Mouse (Mus musculus) intestine, postnatal 0 days (tissue): ENCODE results near the gene Gm28035. TPM values are rescaled to one million over a fixed set of nuclear protein-coding genes. Genes with fewer than 3 reads are reported as not detected.

ENCODE experiments used
- ATAC-seq: fragments of 200-750 bp; cut with Nextera tagmentation; 2 replicates; pipeline ENCODE4 v1.8.0; 2017; ENCODE audit warnings: mild to moderate bottlenecking, moderate TSS enrichment, moderate library complexity
- H3K27ac ChIP-seq: fragments of 300-500 bp; sonication (generic); 2 replicates; pipeline ENCODE4 v1.5.1; 2014; ENCODE audit warnings: mild to moderate bottlenecking, low read depth, low read length, moderate library complexity
- H3K27me3 ChIP-seq: fragments of 300-500 bp; sonication (generic); replicated peaks from 2 replicates; pipeline ENCODE4 v1.6.1; 2014; ENCODE audit warnings: low read length, mixed read lengths; ENCODE audit not compliant: control insufficient read depth, insufficient read depth
- H3K36me3 ChIP-seq: fragments of 300-500 bp; sonication (generic); 2 replicates; pipeline ENCODE4 v1.6.1; 2014; ENCODE audit warnings: mild to moderate bottlenecking, moderate library complexity; ENCODE audit not compliant: control insufficient read depth, insufficient read depth
- H3K4me1 ChIP-seq: fragments of 300-500 bp; sonication (generic); replicated peaks from 2 replicates; pipeline ENCODE4 v1.6.1; 2014; ENCODE audit warnings: antibody characterized with exemption, low read length, mixed read lengths; ENCODE audit not compliant: control insufficient read depth, insufficient read depth
- H3K4me2 ChIP-seq: fragments of 300-500 bp; sonication (generic); replicated peaks from 2 replicates; pipeline ENCODE4 v1.6.1; 2014; ENCODE audit warnings: low read depth, mild to moderate bottlenecking, moderate library complexity
- H3K4me3 ChIP-seq: fragments of 300-500 bp; sonication (generic); 2 replicates; pipeline ENCODE4 v1.5.1; 2014; ENCODE audit warnings: low read depth, low read length
- H3K9ac ChIP-seq: fragments of 300-500 bp; sonication (generic); 2 replicates; pipeline ENCODE4 v1.6.1; 2014; ENCODE audit warnings: mild to moderate bottlenecking, low read depth, low read length
- H3K9me3 ChIP-seq: fragments of 300-500 bp; sonication (generic); 2 replicates; pipeline ENCODE4 v1.6.1; 2016; ENCODE audit warnings: mixed run types; ENCODE audit not compliant: control insufficient read depth
- CTCF ChIP-seq: sonication (generic); IDR thresholded peaks from 2 replicates; pipeline ENCODE4 v1.5.1; 2016; ENCODE audit warnings: low read depth, mild to moderate bottlenecking, control low read depth, antibody characterized with exemption, moderate library complexity
- WGBS: fragments of 180-500 bp; shearing (Covaris S2); extraction: QIAGEN DNeasy Blood & Tissue Kit; methylation state at CpG from one replicate; pipeline ENCODE4 v1.1.7; 2014; 5-methylcytosine and 5-hydroxymethylcytosine counted together
- polyA plus RNA-seq: library from polyadenylated mRNA; unstranded; fragments of >200 nt; fragmentation: Nextera tagmentation; extraction: Ambion mirVana; gene quantifications from 2 replicates; pipeline ENCODE4 v1.2.1, GENCODE M21; 2015

Gm28035 gene
- polyA plus RNA-seq, 1 experiment from 2014 or later = 0.03 TPM

GRCm38 (mm10) chr2:30236426-30237198 is 3.8 kb upstream of the Gm28035 start:
- TF ChIP-seq CTCF = no peak

GRCm38 (mm10) chr2:30237199-30237880 is 3.0 kb upstream of the Gm28035 start, which contains the start of gene Lrrc8a:
Lrrc8a (plus strand) TSS chr2:30237715.
- H3K36me3 ChIP-seq = peaks cover 18% of the 10 kb centered on the region
- H3K9me3 ChIP-seq = no peaks in the 10 kb centered on the region
- H3K27ac ChIP-seq = peak within 1 kb of the TSS; percentile 93
- TF ChIP-seq CTCF = peak; percentile 78
- H3K4me3 ChIP-seq = peak within 1 kb of the TSS; percentile 93
- H3K27me3 ChIP-seq = no peaks in the 10 kb centered on the region
- peak within 1 kb of the TSS; percentile 92 for H3K9ac ChIP-seq
- under 1% methylated on average over 59 of the region's 67 CpGs for WGBS
- ATAC-seq = peak; percentile 95
- H3K4me2 ChIP-seq = peak within 1 kb of the TSS; percentile 78
- H3K4me1 ChIP-seq = peaks cover 3% of the 10 kb centered on the region; the same call in 1 of the 2 replicates

More at GRCm38 (mm10) chr2:30236426-30237198, 3.8 kb upstream of the Gm28035 start:
- peak overlapping the region; percentile 93 for H3K27ac ChIP-seq
- H3K27me3 ChIP-seq = no peaks in the 10 kb centered on the region
- no peak for ATAC-seq
- peak overlapping the region; percentile 93 for H3K4me3 ChIP-seq
- peaks cover 3% of the 10 kb centered on the region; the same call in 1 of the 2 replicates for H3K4me1 ChIP-seq
- H3K9ac ChIP-seq = peak overlapping the region; percentile 92
- H3K9me3 ChIP-seq = no peaks in the 10 kb centered on the region
- H3K36me3 ChIP-seq = peaks cover 11% of the 10 kb centered on the region
- peak overlapping the region; percentile 78 for H3K4me2 ChIP-seq
- 2% methylated on average over 18 of the region's 18 CpGs for WGBS

GRCm38 (mm10) chr2:30237881-30238280 is 2.5 kb upstream of the Gm28035 start:
- Histone ChIP-seq H3K4me3 (peak overlapping the region; percentile 93), H3K9ac (peak overlapping the region; percentile 92), H3K27me3 (no peaks in the 10 kb centered on the region), H3K4me1 (peaks cover 9% of the 10 kb centered on the region), H3K27ac (peak overlapping the region; percentile 93), H3K36me3 (peaks cover 24% of the 10 kb centered on the region), H3K4me2 (peak overlapping the region; percentile 78), H3K9me3 (no peaks in the 10 kb centered on the region)
- peak; percentile 76 for ATAC-seq
- no peak for TF ChIP-seq CTCF
- under 1% methylated on average over 26 of the region's 42 CpGs for WGBS

- no peak for TF ChIP-seq CTCF
- Histone ChIP-seq H3K9ac (peak overlapping the region; percentile 92), H3K4me2 (peak overlapping the region; percentile 78), H3K36me3 (peaks cover 30% of the 10 kb centered on the region), H3K27me3 (no peaks in the 10 kb centered on the region), H3K4me3 (peak overlapping the region; percentile 93), H3K9me3 (no peaks in the 10 kb centered on the region), H3K4me1 (peaks cover 10% of the 10 kb centered on the region), H3K27ac (peak overlapping the region; percentile 93)
- WGBS = 56% methylated on average over 3 of the region's 3 CpGs
- no peak for ATAC-seq
These were observed 1.4 kb upstream of the Gm28035 start for GRCm38 (mm10) chr2:30238906-30239465.

GRCm38 (mm10) chr2:30239777-30240176 is 590 bp upstream of the Gm28035 start:
- Histone ChIP-seq H3K4me1 (peaks cover 10% of the 10 kb centered on the region), H3K27ac (peak overlapping the region; percentile 93), H3K9ac (peak overlapping the region; percentile 37; the same call in 1 of the 2 replicates), H3K4me3 (no peak overlapping the region), H3K4me2 (peak overlapping the region; percentile 78), H3K9me3 (no peaks in the 10 kb centered on the region), H3K27me3 (no peaks in the 10 kb centered on the region), H3K36me3 (peaks cover 32% of the 10 kb centered on the region)
- WGBS = 30% methylated on average over 4 of the region's 4 CpGs
- no peak for TF ChIP-seq CTCF
- ATAC-seq = no peak

GRCm38 (mm10) chr2:30242509-30242908 is 2.1 kb downstream of the Gm28035 start:
- ATAC-seq = peak; percentile 32
- 46% methylated on average over 4 of the region's 4 CpGs for WGBS

More at GRCm38 (mm10) chr2:30242509-30242908, 2.1 kb downstream of the Gm28035 start:
- Histone ChIP-seq H3K4me3 (no peak overlapping the region), H3K27ac (peak overlapping the region; percentile 68), H3K36me3 (peaks cover 40% of the 10 kb centered on the region), H3K9ac (no peak overlapping the region), H3K4me2 (no peak overlapping the region), H3K9me3 (no peaks in the 10 kb centered on the region), H3K4me1 (peaks cover 10% of the 10 kb centered on the region), H3K27me3 (no peaks in the 10 kb centered on the region)
- no peak for TF ChIP-seq CTCF
